Mouse (Mus musculus): ENCODE measurements around the gene Cxadr. TPM values are rescaled to one million over a fixed set of nuclear protein-coding genes. Genes with fewer than 3 reads are reported as not detected.

Gene Cxadr
- polyA plus RNA-seq, 1 experiment from 2014 or later = 144 TPM

Other genes starting within 250 kb of the Cxadr start
- gene Btg3, start 75.7 kb downstream of the Cxadr start, polyA plus RNA-seq (2015; fragmentation: Nextera tagmentation; extraction: Ambion mirVana) = 18.3 and 22.8 TPM in 2 replicates